8 mouse cellular contexts compared by ENCODE assay signal in genomic region chr6:7844802-7845679, GRCm38 (mm10). TPM values are rescaled to one million over a fixed set of nuclear protein-coding genes. Genes with fewer than 3 reads are reported as not detected.
DNase-seq lines count a peak whose midpoint lies in the region; ATAC-seq lines count a peak whose summit lies in the region.

Gene C1galt1, plus strand, starts transcription at chr6:7844842.

- H3K4me1 ChIP-seq in forebrain, embryonic 11.5 days (replicated peaks; ENCODE audit: control insufficient read depth, insufficient read depth, low read length) = peaks cover 4% of the 10 kb centered on the region; the same call in 1 of the 2 replicates
- H3K4me1 ChIP-seq in hindbrain, embryonic 11.5 days (replicated peaks; ENCODE audit: control insufficient read depth, insufficient read depth, low read length) = no peaks in the 10 kb centered on the region
- peaks cover 17% of the 10 kb centered on the region; the same call in 1 of the 2 replicates for H3K4me1 ChIP-seq in stomach, embryonic 14.5 days (ENCODE audit: control insufficient read depth, insufficient read depth, low read length)

- peak within 1 kb of the TSS; percentile 84 for H3K9ac ChIP-seq in forebrain, embryonic 11.5 days (ENCODE audit: low read length)
- peak within 1 kb of the TSS; percentile 84 for H3K9ac ChIP-seq in hindbrain, embryonic 11.5 days (ENCODE audit: low read depth, low read length)
- peak within 1 kb of the TSS; percentile 81 for H3K9ac ChIP-seq in stomach, embryonic 14.5 days (replicated peaks; ENCODE audit: low read depth, low read length)

- under 1% methylated on average over 72 of the region's 93 CpGs for WGBS in forebrain, embryonic 11.5 days
- under 1% methylated on average over 42 of the region's 93 CpGs for WGBS in hindbrain, embryonic 11.5 days
- under 1% methylated on average over 45 of the region's 93 CpGs for WGBS in stomach, embryonic 14.5 days

- no peaks in the 10 kb centered on the region for H3K27me3 ChIP-seq in forebrain, embryonic 11.5 days (ENCODE audit: control insufficient read depth, insufficient read depth, low read length)
- no peaks in the 10 kb centered on the region for H3K27me3 ChIP-seq in hindbrain, embryonic 11.5 days (ENCODE audit: control insufficient read depth, insufficient read depth, low read length)
- H3K27me3 ChIP-seq in stomach, embryonic 14.5 days (ENCODE audit: control insufficient read depth, insufficient read depth, low read length) = no peaks in the 10 kb centered on the region

- H3K4me3 ChIP-seq in forebrain, embryonic 11.5 days (ENCODE audit: low read depth, low read length) = peak within 1 kb of the TSS; percentile 81
- H3K4me3 ChIP-seq in hindbrain, embryonic 11.5 days (ENCODE audit: low read depth, low read length) = peak within 1 kb of the TSS; percentile 79
- H3K4me3 ChIP-seq in stomach, embryonic 14.5 days (ENCODE audit: low read depth, low read length) = peak within 1 kb of the TSS; percentile 63

- peak within 1 kb of the TSS; percentile 56 for H3K4me2 ChIP-seq in forebrain, embryonic 11.5 days (ENCODE audit: low read depth, low read length, severe bottlenecking)
- peak within 1 kb of the TSS; percentile 47 for H3K4me2 ChIP-seq in hindbrain, embryonic 11.5 days (replicated peaks; ENCODE audit: low read depth, low read length)
- peak within 1 kb of the TSS; percentile 55 for H3K4me2 ChIP-seq in stomach, embryonic 14.5 days (replicated peaks; ENCODE audit: low read depth, low read length)

- H3K27ac ChIP-seq in forebrain, embryonic 11.5 days (ENCODE audit: low read depth, low read length) = peak within 1 kb of the TSS; percentile 78
- H3K27ac ChIP-seq in hindbrain, embryonic 11.5 days (ENCODE audit: low read depth, low read length) = peak within 1 kb of the TSS; percentile 83
- H3K27ac ChIP-seq in stomach, embryonic 14.5 days (ENCODE audit: low read length) = peak within 1 kb of the TSS; percentile 91

- peak; percentile 74 for ATAC-seq in cerebellum, adult (ENCODE audit: insufficient number of reproducible peaks, low FRiP score, low TSS enrichment)
- peak; percentile 18 for ATAC-seq in activated CD4-positive, CD25-positive, alpha-beta regulatory T cell, adult 4 months
- peak; percentile 76 for ATAC-seq in forebrain, embryonic 11.5 days (replicated peaks; ENCODE audit: low FRiP score)
- ATAC-seq in hindbrain, embryonic 11.5 days (ENCODE audit: low FRiP score) = no peak; the same call in 1 of the 2 replicates
- 0 out of 2 replicates have a peak, but pooled peaks have one; percentile 10 for ATAC-seq in megakaryocyte progenitor cell, adult 5-6 weeks (replicated peaks; ENCODE audit: poor library complexity)
- ATAC-seq in stomach, embryonic 14.5 days (ENCODE audit: insufficient number of reproducible peaks, insufficient read depth, low FRiP score, low read depth) = peak; percentile 84

- H3K9me3 ChIP-seq in forebrain, embryonic 11.5 days (ENCODE audit: control insufficient read depth, low read length) = no peaks in the 10 kb centered on the region
- no peaks in the 10 kb centered on the region for H3K9me3 ChIP-seq in hindbrain, embryonic 11.5 days (ENCODE audit: control insufficient read depth, low read length)
- H3K9me3 ChIP-seq in stomach, embryonic 14.5 days (ENCODE audit: control insufficient read depth, low read depth, low read length) = no peaks in the 10 kb centered on the region

- no peaks in the 10 kb centered on the region for H3K36me3 ChIP-seq in forebrain, embryonic 11.5 days (ENCODE audit: control insufficient read depth, insufficient read depth, low read length)
- H3K36me3 ChIP-seq in hindbrain, embryonic 11.5 days (ENCODE audit: control insufficient read depth, insufficient read depth, low read length) = no peaks in the 10 kb centered on the region
- no peaks in the 10 kb centered on the region for H3K36me3 ChIP-seq in stomach, embryonic 14.5 days (ENCODE audit: control insufficient read depth, insufficient read depth, low read length)

- DNase-seq in cerebellum, adult 11-12 months = no peak
- no peak for DNase-seq in forebrain, embryonic 11.5 days (ENCODE audit: low spot score)
- no peak for DNase-seq in hindbrain, embryonic 11.5 days (ENCODE audit: low spot score)
- DNase-seq in left cerebral cortex, postnatal 25 days (ENCODE audit: low spot score in 2 of 2) = no peak

- intact Hi-C loops in left cerebral cortex, postnatal 25 days (cut with DNase I) = loop anchor here (5.0 kb wide), 1 partner anchor 347 kb away; the partner anchor contains the start of gene Col28a1

RNA-seq across cellular contexts. Expression of gene C1galt1, which starts in this region (rescaled TPM):
- 1 to 10 TPM; 5.8 to 8.0 TPM for polyA plus RNA-seq in activated CD4-positive, CD25-positive, alpha-beta regulatory T cell, adult 4 months (2017; shearing (Covaris generic))
- 2.7 and 2.8 TPM in 2 replicates for polyA plus RNA-seq in forebrain, embryonic 11.5 days (2014; fragmentation: Nextera tagmentation; extraction: Ambion mirVana)
- polyA plus RNA-seq in hindbrain, embryonic 11.5 days (2014; fragmentation: Nextera tagmentation; extraction: Ambion mirVana) = 3.1 and 4.1 TPM in 2 replicates
- 10 to 100 TPM; 15.1 to 15.6 TPM for total RNA-seq in left cerebral cortex, postnatal 25 days (2021)
- total RNA-seq in megakaryocyte progenitor cell, adult 5-6 weeks (2015) = 33.3 TPM in 2 replicates
- total RNA-seq in megakaryocyte progenitor cell, adult 5-6 weeks (2017) = 18.9 and 22.4 TPM in 2 replicates
- 9.6 and 10.0 TPM in 2 replicates for polyA plus RNA-seq in stomach, embryonic 14.5 days (2014; fragmentation: Nextera tagmentation; extraction: Ambion mirVana)
